Mouse (Mus musculus): ENCODE measurements at regions not wholly inside any gene's neighbourhood (a gene's known extent, or its start where the extent isn't known, plus 50 kb on each side); places are given as distances from the start of the nearest gene placed in this dataset.

- no peak for DNase-seq (ENCODE audit: low read depth, low spot score)
Measured at GRCm38 (mm10) chr6:50922235-50922634, 268.0 kb upstream of the Npvf start.

GRCm38 (mm10) chr6:50924571-50924970, 270.3 kb upstream of the Npvf start:
- DNase-seq (ENCODE audit: low read depth, low spot score), result no peak

- no peak for DNase-seq (ENCODE audit: low read depth, low spot score)
Measured at GRCm38 (mm10) chr6:50924998-50925397, 270.8 kb upstream of the Npvf start.

GRCm38 (mm10) chr6:50926313-50926712, 272.1 kb upstream of the Npvf start:
- DNase-seq (ENCODE audit: low read depth, low spot score), result no peak

- DNase-seq (ENCODE audit: low read depth, low spot score), result no peak
Measured at GRCm38 (mm10) chr6:50929503-50929902, 275.3 kb upstream of the Npvf start.

- DNase-seq (ENCODE audit: low read depth, low spot score), result no peak
Measured at GRCm38 (mm10) chr6:50933510-50933909, 279.3 kb upstream of the Npvf start.

- no peak for DNase-seq (ENCODE audit: low read depth, low spot score)
Measured at GRCm38 (mm10) chr6:50934245-50934644, 280.0 kb upstream of the Npvf start.

- DNase-seq (ENCODE audit: low read depth, low spot score), result no peak
Measured at GRCm38 (mm10) chr6:50936306-50936705, 282.1 kb upstream of the Npvf start.

GRCm38 (mm10) chr6:50937094-50937493, 282.9 kb upstream of the Npvf start:
- peak; percentile 87 for DNase-seq (ENCODE audit: low read depth, low spot score)

- DNase-seq (ENCODE audit: low read depth, low spot score), result peak; percentile 71
Measured at GRCm38 (mm10) chr6:50938879-50939278, 284.6 kb upstream of the Npvf start.

GRCm38 (mm10) chr6:50939440-50939839, 285.2 kb upstream of the Npvf start:
- peak; percentile 49 for DNase-seq (ENCODE audit: low read depth, low spot score)

GRCm38 (mm10) chr6:50940118-50940517, 285.9 kb upstream of the Npvf start:
- DNase-seq (ENCODE audit: low read depth, low spot score), result no peak

GRCm38 (mm10) chr6:50940641-50941398, 286.6 kb upstream of the Npvf start:
- no peak for DNase-seq (ENCODE audit: low read depth, low spot score)

- DNase-seq (ENCODE audit: low read depth, low spot score), result no peak
Measured at GRCm38 (mm10) chr6:50942696-50943095, 288.5 kb upstream of the Npvf start.

- DNase-seq (ENCODE audit: low read depth, low spot score), result no peak
Measured at GRCm38 (mm10) chr6:50948061-50948460, 293.8 kb upstream of the Npvf start.

- no peak for DNase-seq (ENCODE audit: low read depth, low spot score)
Measured at GRCm38 (mm10) chr6:50949361-50949760, 295.1 kb upstream of the Npvf start.

GRCm38 (mm10) chr6:50949883-50950583, 295.8 kb upstream of the Npvf start:
- DNase-seq (ENCODE audit: low read depth, low spot score), result no peak

GRCm38 (mm10) chr6:50957328-50957900, 303.2 kb upstream of the Npvf start:
- no peak for DNase-seq (ENCODE audit: low read depth, low spot score)

- DNase-seq (ENCODE audit: low read depth, low spot score), result no peak
Measured at GRCm38 (mm10) chr6:50960341-50960740, 306.1 kb upstream of the Npvf start.

- no peak for DNase-seq (ENCODE audit: low read depth, low spot score)
Measured at GRCm38 (mm10) chr6:50961592-50961991, 307.4 kb upstream of the Npvf start.

GRCm38 (mm10) chr6:50968546-50968945, 314.3 kb upstream of the Npvf start:
- DNase-seq (ENCODE audit: low read depth, low spot score), result no peak

GRCm38 (mm10) chr6:50969341-50969740, 315.1 kb upstream of the Npvf start:
- no peak for DNase-seq (ENCODE audit: low read depth, low spot score)

GRCm38 (mm10) chr6:50969997-50970396, 315.8 kb upstream of the Npvf start:
- no peak for DNase-seq (ENCODE audit: low read depth, low spot score)

Data from forelimb bud, embryonic 11.5 days (tissue).